Mouse (Mus musculus): ENCODE results near the gene Hoxa2. TPM values are rescaled to one million over a fixed set of nuclear protein-coding genes. Genes with fewer than 3 reads are reported as not detected.

The Hoxa2 gene
- total and polyA plus RNA-seq, 2 experiments from 2014 or later: 0.42 TPM; not detected in 1

GRCm38 (mm10) chr6:52165441-52166370, 1.1 kb upstream of the Hoxa2 start:
- WGBS: 3% methylated on average over 28 of the region's 28 CpGs
- TF ChIP-seq EP300 (IDR thresholded peaks at IDR 0.05; ENCODE audit: low read depth) (no peak), CTCF (IDR thresholded peaks at IDR 0.05; ENCODE audit: low read depth) (no peak)
- Histone ChIP-seq H3K27ac (ENCODE audit: low read depth) (no peak overlapping the region), H3K9ac (replicated peaks; ENCODE audit: low read depth, low read length) (no peak overlapping the region), H3K4me1 (ENCODE audit: control insufficient read depth, insufficient read depth) (no peaks in the 10 kb centered on the region), H3K4me2 (ENCODE audit: low read depth, low read length) (peak overlapping the region; percentile 51), H3K9me3 (replicated peaks; ENCODE audit: control insufficient read depth, low read length) (no peaks in the 10 kb centered on the region), H3K36me3 (replicated peaks; ENCODE audit: control insufficient read depth, insufficient read depth, low read length) (no peaks in the 10 kb centered on the region), H3K4me3 (ENCODE audit: low read depth, low read length) (peak overlapping the region; percentile 39), H3K27me3 (ENCODE audit: control insufficient read depth, insufficient read depth, low read length) (peaks cover 99% of the 10 kb centered on the region)
- DNase-seq (ENCODE audit: low spot score): no peak
- no peak for ATAC-seq (ENCODE audit: insufficient read depth, low read depth)

- H3K4me1 ChIP-seq (ENCODE audit: control insufficient read depth, insufficient read depth): no peaks in the 10 kb centered on the region
- ATAC-seq (ENCODE audit: insufficient read depth, low read depth): no peak; the same call in 1 of the 2 replicates
- peak overlapping the region; percentile 39 for H3K4me3 ChIP-seq (ENCODE audit: low read depth, low read length)
- 2% methylated on average over 39 of the region's 39 CpGs for WGBS
- H3K4me2 ChIP-seq (ENCODE audit: low read depth, low read length): peak overlapping the region; percentile 51
- H3K27me3 ChIP-seq (ENCODE audit: control insufficient read depth, insufficient read depth, low read length): peaks cover 99% of the 10 kb centered on the region
- H3K36me3 ChIP-seq (replicated peaks; ENCODE audit: control insufficient read depth, insufficient read depth, low read length): no peaks in the 10 kb centered on the region
- DNase-seq (ENCODE audit: low spot score): no peak
- no peak for TF ChIP-seq CTCF (IDR thresholded peaks at IDR 0.05; ENCODE audit: low read depth)
- TF ChIP-seq EP300 (IDR thresholded peaks at IDR 0.05; ENCODE audit: low read depth): no peak
- peak overlapping the region; percentile 46 for H3K27ac ChIP-seq (ENCODE audit: low read depth)
- H3K9ac ChIP-seq (replicated peaks; ENCODE audit: low read depth, low read length): peak overlapping the region; percentile 28; the same call in 1 of the 2 replicates
- no peaks in the 10 kb centered on the region for H3K9me3 ChIP-seq (replicated peaks; ENCODE audit: control insufficient read depth, low read length)
These were observed 493 bp downstream of the Hoxa2 start for GRCm38 (mm10) chr6:52164051-52164625.

GRCm38 (mm10) chr6:52163366-52164031, 1.1 kb downstream of the Hoxa2 start:
- no peaks in the 10 kb centered on the region for H3K36me3 ChIP-seq (replicated peaks; ENCODE audit: control insufficient read depth, insufficient read depth, low read length)

GRCm38 (mm10) chr6:52162611-52163365, 1.8 kb downstream of the Hoxa2 start:
- H3K4me3 ChIP-seq (ENCODE audit: low read depth, low read length): peak overlapping the region; percentile 39
- H3K36me3 ChIP-seq (replicated peaks; ENCODE audit: control insufficient read depth, insufficient read depth, low read length): no peaks in the 10 kb centered on the region
- ATAC-seq (ENCODE audit: insufficient read depth, low read depth) (no peak), DNase-seq (ENCODE audit: low spot score) (no peak)
- no peak for TF ChIP-seq EP300 (IDR thresholded peaks at IDR 0.05; ENCODE audit: low read depth)
- no peak for TF ChIP-seq CTCF (IDR thresholded peaks at IDR 0.05; ENCODE audit: low read depth)
- WGBS: 18% methylated on average over 14 of the region's 14 CpGs
- no peak overlapping the region for H3K9ac ChIP-seq (replicated peaks; ENCODE audit: low read depth, low read length)
- H3K4me2 ChIP-seq (ENCODE audit: low read depth, low read length): peak overlapping the region; percentile 51
- H3K4me1 ChIP-seq (ENCODE audit: control insufficient read depth, insufficient read depth): no peaks in the 10 kb centered on the region; the same call in 1 of the 2 replicates
- H3K27ac ChIP-seq (ENCODE audit: low read depth): peak overlapping the region; percentile 62
- no peaks in the 10 kb centered on the region for H3K9me3 ChIP-seq (replicated peaks; ENCODE audit: control insufficient read depth, low read length)
- peaks cover 99% of the 10 kb centered on the region for H3K27me3 ChIP-seq (ENCODE audit: control insufficient read depth, insufficient read depth, low read length)

More at GRCm38 (mm10) chr6:52163366-52164031, 1.1 kb downstream of the Hoxa2 start:
- Histone ChIP-seq H3K4me2 (ENCODE audit: low read depth, low read length) (peak overlapping the region; percentile 51), H3K27ac (ENCODE audit: low read depth) (peak overlapping the region; percentile 62), H3K27me3 (ENCODE audit: control insufficient read depth, insufficient read depth, low read length) (peaks cover 99% of the 10 kb centered on the region), H3K4me1 (ENCODE audit: control insufficient read depth, insufficient read depth) (no peaks in the 10 kb centered on the region; the same call in 1 of the 2 replicates), H3K9ac (replicated peaks; ENCODE audit: low read depth, low read length) (no peak overlapping the region), H3K9me3 (replicated peaks; ENCODE audit: control insufficient read depth, low read length) (no peaks in the 10 kb centered on the region), H3K4me3 (ENCODE audit: low read depth, low read length) (peak overlapping the region; percentile 39)
- DNase-seq (ENCODE audit: low spot score) (no peak), ATAC-seq (ENCODE audit: insufficient read depth, low read depth) (no peak)
- TF ChIP-seq EP300 (IDR thresholded peaks at IDR 0.05; ENCODE audit: low read depth) (no peak), CTCF (IDR thresholded peaks at IDR 0.05; ENCODE audit: low read depth) (no peak)
- 14% methylated on average over 17 of the region's 17 CpGs for WGBS

GRCm38 (mm10) chr6:52162093-52162380, 2.6 kb downstream of the Hoxa2 start:
- H3K4me2 ChIP-seq (ENCODE audit: low read depth, low read length): no peak overlapping the region
- ATAC-seq (ENCODE audit: insufficient read depth, low read depth) (no peak), DNase-seq (ENCODE audit: low spot score) (no peak)
- no peak overlapping the region for H3K4me3 ChIP-seq (ENCODE audit: low read depth, low read length)
- no peak overlapping the region for H3K9ac ChIP-seq (replicated peaks; ENCODE audit: low read depth, low read length)
- no peak overlapping the region for H3K27ac ChIP-seq (ENCODE audit: low read depth)
- H3K27me3 ChIP-seq (ENCODE audit: control insufficient read depth, insufficient read depth, low read length): peaks cover 99% of the 10 kb centered on the region
- no peaks in the 10 kb centered on the region for H3K36me3 ChIP-seq (replicated peaks; ENCODE audit: control insufficient read depth, insufficient read depth, low read length)
- H3K4me1 ChIP-seq (ENCODE audit: control insufficient read depth, insufficient read depth): no peaks in the 10 kb centered on the region; the same call in 1 of the 2 replicates
- no peak for TF ChIP-seq EP300 (IDR thresholded peaks at IDR 0.05; ENCODE audit: low read depth)
- TF ChIP-seq CTCF (IDR thresholded peaks at IDR 0.05; ENCODE audit: low read depth): no peak
- H3K9me3 ChIP-seq (replicated peaks; ENCODE audit: control insufficient read depth, low read length): no peaks in the 10 kb centered on the region
- whole genome bisulfite sequencing: 35% methylated on average over 1 of the region's 1 CpGs

Data from heart, postnatal 0 days (tissue).